Mouse (Mus musculus): ENCODE results near the gene Wwc1.

- no peak for TF ChIP-seq CTCF (IDR thresholded peaks at IDR 0.05; ENCODE audit: low read depth, low read length)
- TF ChIP-seq POLR2A (IDR thresholded peaks at IDR 0.05; ENCODE audit: extremely low read depth, insufficient read depth, low read length) = no peak
These were observed 38.7 kb downstream of the Wwc1 start for GRCm38 (mm10) chr11:35941641-35942040.

All from liver, adult 2 months (tissue).